Mouse (Mus musculus): Measurements from ENCODE around the gene Cuedc2.

GRCm38 (mm10) chr19:46302551-46302950, 36.0 kb downstream of the Cuedc2 start:
- TF ChIP-seq POLR2A (IDR thresholded peaks at IDR 0.05; ENCODE audit: extremely low read depth, insufficient read depth, low read length) (no peak), CTCF (IDR thresholded peaks at IDR 0.05; ENCODE audit: extremely low read depth, insufficient read depth, low read length) (no peak)
